ENCODE assay signal across 8 mouse cellular contexts in genomic region chr9:13195762-13196161, GRCm38 (mm10). TPM values are rescaled to one million over a fixed set of nuclear protein-coding genes. Genes with fewer than 3 reads are reported as not detected.
DNase-seq lines count a peak whose midpoint lies in the region; ATAC-seq and TF ChIP-seq lines count a peak whose summit lies in the region.

No protein-coding gene starts in this region.

- CTCF ChIA-PET in Patski (lab: Charles Lee) = interaction anchor here (1.0 to 1.3 kb wide), 3 partner anchors 8 to 16 kb away, joined by 3 to 8 read pairs (median 5); no protein-coding TSS in a partner anchor

- peak; percentile 50 for TF ChIP-seq CTCF in kidney, adult 2 months (conservative IDR thresholded peaks at IDR 0.05; ENCODE audit: insufficient read depth, insufficient read length, low read depth, low read length)
- TF ChIP-seq CTCF in Patski (IDR thresholded peaks at IDR 0.05) = peak; percentile 70
- peak; percentile 67 for TF ChIP-seq CTCF in stomach, postnatal 0 days (IDR thresholded peaks at IDR 0.05; ENCODE audit: low read depth)

- 14% methylated on average over 7 of the region's 7 CpGs for WGBS in kidney, adult 2 months
- WGBS in embryonic facial prominence, embryonic 10.5 days = 5% methylated on average over 7 of the region's 7 CpGs
- WGBS in kidney, embryonic 16.5 days = 6% methylated on average over 7 of the region's 7 CpGs
- WGBS in stomach, postnatal 0 days = 5% methylated on average over 7 of the region's 7 CpGs

- no peaks in the 10 kb centered on the region for H3K4me1 ChIP-seq in kidney, adult 2 months (ENCODE audit: control insufficient read depth, insufficient read depth, low read length)
- H3K4me1 ChIP-seq in embryonic facial prominence, embryonic 10.5 days = no peaks in the 10 kb centered on the region
- no peaks in the 10 kb centered on the region for H3K4me1 ChIP-seq in kidney, embryonic 16.5 days (ENCODE audit: insufficient read depth, low read length)
- no peaks in the 10 kb centered on the region for H3K4me1 ChIP-seq in stomach, postnatal 0 days (replicated peaks; ENCODE audit: control insufficient read depth, insufficient read depth)

- no peak overlapping the region for H3K4me2 ChIP-seq in kidney, embryonic 16.5 days (replicated peaks; ENCODE audit: low read depth, low read length)
- H3K4me2 ChIP-seq in stomach, postnatal 0 days (replicated peaks; ENCODE audit: low read depth) = no peak overlapping the region

- H3K27me3 ChIP-seq in kidney, adult 2 months (replicated peaks; ENCODE audit: control insufficient read depth, insufficient read depth, low read length) = no peaks in the 10 kb centered on the region
- peaks cover 13% of the 10 kb centered on the region for H3K27me3 ChIP-seq in Patski
- no peaks in the 10 kb centered on the region for H3K27me3 ChIP-seq in embryonic facial prominence, embryonic 10.5 days (replicated peaks; ENCODE audit: low read depth, poor library complexity, severe bottlenecking)
- no peaks in the 10 kb centered on the region for H3K27me3 ChIP-seq in kidney, embryonic 16.5 days (ENCODE audit: insufficient read depth, low read length)
- no peaks in the 10 kb centered on the region for H3K27me3 ChIP-seq in stomach, postnatal 0 days (ENCODE audit: control insufficient read depth, insufficient read depth, low read length)

- ATAC-seq in Patski = no peak
- 0 out of 2 replicates have a peak, but pooled peaks have one; percentile 59 for ATAC-seq in kidney, embryonic 16.5 days (ENCODE audit: low FRiP score, low TSS enrichment)
- ATAC-seq in stomach, postnatal 0 days (ENCODE audit: low FRiP score, low TSS enrichment) = no peak
- ATAC-seq in megakaryocyte, adult 5-6 weeks (ENCODE audit: poor library complexity, severe bottlenecking) = no peak

- H3K9ac ChIP-seq in kidney, embryonic 16.5 days (replicated peaks; ENCODE audit: low read length) = no peak overlapping the region
- H3K9ac ChIP-seq in stomach, postnatal 0 days (ENCODE audit: low read length) = no peak overlapping the region

- POLR2A ChIA-PET in Patski (lab: Charles Lee) = no interaction called here

- no peak for TF ChIP-seq POLR2A in kidney, adult 2 months (IDR thresholded peaks at IDR 0.05; ENCODE audit: low read depth, low read length)

- DNase-seq in kidney, adult 2 months = peak; percentile 7
- no peak for DNase-seq in kidney, adult 11 months
- DNase-seq in Patski (ENCODE audit: low read depth, low spot score) = no peak
- DNase-seq in embryonic facial prominence, embryonic 10.5 days (ENCODE audit: low spot score) = peak; percentile 56
- DNase-seq in lung, postnatal 36 days = peak; percentile 5
- peak; percentile 19 for DNase-seq in stomach, postnatal 0 days (ENCODE audit: low spot score)

- TF ChIP-seq EP300 in stomach, postnatal 0 days (optimal IDR thresholded peaks at IDR 0.05) = no peak

- H3K27ac ChIP-seq in kidney, adult 2 months (ENCODE audit: insufficient read depth, low read depth, low read length) = no peak overlapping the region
- no peak overlapping the region for H3K27ac ChIP-seq in embryonic facial prominence, embryonic 10.5 days (replicated peaks)
- no peak overlapping the region for H3K27ac ChIP-seq in kidney, embryonic 16.5 days (ENCODE audit: low read length)
- H3K27ac ChIP-seq in stomach, postnatal 0 days (replicated peaks) = no peak overlapping the region

- no peaks in the 10 kb centered on the region for H3K9me3 ChIP-seq in embryonic facial prominence, embryonic 10.5 days
- no peaks in the 10 kb centered on the region for H3K9me3 ChIP-seq in kidney, embryonic 16.5 days (ENCODE audit: low read length)
- no peaks in the 10 kb centered on the region for H3K9me3 ChIP-seq in stomach, postnatal 0 days (ENCODE audit: control insufficient read depth, low read length)

- H3K4me3 ChIP-seq in kidney, adult 2 months (ENCODE audit: insufficient read depth, low read depth, low read length) = no peak overlapping the region
- H3K4me3 ChIP-seq in embryonic facial prominence, embryonic 10.5 days = no peak overlapping the region
- no peak overlapping the region for H3K4me3 ChIP-seq in kidney, embryonic 16.5 days (ENCODE audit: low read length)
- no peak overlapping the region for H3K4me3 ChIP-seq in stomach, postnatal 0 days (ENCODE audit: low read depth, low read length)

- in situ Hi-C loops in Patski (cut with MboI; ENCODE audit: low pct_unique_long_range_greater_than_20kb) = no loop called here

- no peaks in the 10 kb centered on the region for H3K36me3 ChIP-seq in kidney, adult 2 months (ENCODE audit: control insufficient read depth, insufficient read depth, low read length)
- H3K36me3 ChIP-seq in embryonic facial prominence, embryonic 10.5 days (replicated peaks) = no peaks in the 10 kb centered on the region
- H3K36me3 ChIP-seq in kidney, embryonic 16.5 days (ENCODE audit: insufficient read depth, low read length) = no peaks in the 10 kb centered on the region
- H3K36me3 ChIP-seq in stomach, postnatal 0 days (ENCODE audit: control insufficient read depth, insufficient read depth, low read length) = no peaks in the 10 kb centered on the region

RNA-seq across cellular contexts. Expression of gene Jrkl, which starts 49.9 kb away (rescaled TPM):
- polyA plus RNA-seq in kidney, adult 2 months (2012; rRNA removed) = 0.48 and 0.91 TPM in 2 replicates
- 8.8 TPM for polyA plus RNA-seq in Patski (2021)
- polyA plus RNA-seq in embryonic facial prominence, embryonic 10.5 days (2016; fragmentation: Nextera tagmentation; extraction: Ambion mirVana) = 7.2 and 7.6 TPM in 2 replicates
- 7.8 and 9.4 TPM in 2 replicates for polyA plus RNA-seq in kidney, embryonic 16.5 days (2015; fragmentation: Nextera tagmentation; extraction: Ambion mirVana)
- 6.5 and 7.2 TPM in 2 replicates for polyA plus RNA-seq in stomach, postnatal 0 days (2015; fragmentation: Nextera tagmentation; extraction: Ambion mirVana)
- 12.0 and 13.3 TPM in 2 replicates for total RNA-seq in megakaryocyte, adult 5-6 weeks (2015)
- total RNA-seq in megakaryocyte, adult 5-6 weeks (2017) = 16.9 and 22.1 TPM in 2 replicates

RNA-seq across cellular contexts. Expression of gene Ccdc82, which starts 51.0 kb away (rescaled TPM):
- 5.8 and 6.7 TPM in 2 replicates for polyA plus RNA-seq in kidney, adult 2 months (2012; rRNA removed)
- polyA plus RNA-seq in Patski (2021) = 11.8 TPM
- polyA plus RNA-seq in embryonic facial prominence, embryonic 10.5 days (2016; fragmentation: Nextera tagmentation; extraction: Ambion mirVana) = 5.9 and 6.3 TPM in 2 replicates
- 9.6 and 10.9 TPM in 2 replicates for polyA plus RNA-seq in kidney, embryonic 16.5 days (2015; fragmentation: Nextera tagmentation; extraction: Ambion mirVana)
- 4.4 and 4.7 TPM in 2 replicates for polyA plus RNA-seq in stomach, postnatal 0 days (2015; fragmentation: Nextera tagmentation; extraction: Ambion mirVana)
- total RNA-seq in megakaryocyte, adult 5-6 weeks (2015) = 38.8 and 39.7 TPM in 2 replicates
- total RNA-seq in megakaryocyte, adult 5-6 weeks (2017) = 60.1 and 67.5 TPM in 2 replicates

Comparison
In these comparisons a context has a peak if more than half of its experiments do, and no peak if none do; other contexts are left out.
1. DNase-seq: peak in kidney, adult 2 months (single experiment), embryonic facial prominence, embryonic 10.5 days (single experiment), lung, postnatal 36 days (single experiment) and stomach, postnatal 0 days (single experiment); none in kidney, adult 11 months (single experiment) and Patski (single experiment).
2. Peak in every context shown above with its lines, with median percentiles within 50 percentile points of each other: CTCF ChIP-seq.